Mouse (Mus musculus): ENCODE measurements around the gene 4930523C07Rik. TPM values are rescaled to one million over a fixed set of nuclear protein-coding genes. Genes with fewer than 3 reads are reported as not detected.
A peak's percentile ranks its signal among the peaks of the same experiment; 100 is the strongest.

The 4930523C07Rik gene
- 2.8 and 2.9 TPM in 2 replicates for polyA plus RNA-seq (2014; fragmentation: Nextera tagmentation; extraction: Ambion mirVana)

DNA sequence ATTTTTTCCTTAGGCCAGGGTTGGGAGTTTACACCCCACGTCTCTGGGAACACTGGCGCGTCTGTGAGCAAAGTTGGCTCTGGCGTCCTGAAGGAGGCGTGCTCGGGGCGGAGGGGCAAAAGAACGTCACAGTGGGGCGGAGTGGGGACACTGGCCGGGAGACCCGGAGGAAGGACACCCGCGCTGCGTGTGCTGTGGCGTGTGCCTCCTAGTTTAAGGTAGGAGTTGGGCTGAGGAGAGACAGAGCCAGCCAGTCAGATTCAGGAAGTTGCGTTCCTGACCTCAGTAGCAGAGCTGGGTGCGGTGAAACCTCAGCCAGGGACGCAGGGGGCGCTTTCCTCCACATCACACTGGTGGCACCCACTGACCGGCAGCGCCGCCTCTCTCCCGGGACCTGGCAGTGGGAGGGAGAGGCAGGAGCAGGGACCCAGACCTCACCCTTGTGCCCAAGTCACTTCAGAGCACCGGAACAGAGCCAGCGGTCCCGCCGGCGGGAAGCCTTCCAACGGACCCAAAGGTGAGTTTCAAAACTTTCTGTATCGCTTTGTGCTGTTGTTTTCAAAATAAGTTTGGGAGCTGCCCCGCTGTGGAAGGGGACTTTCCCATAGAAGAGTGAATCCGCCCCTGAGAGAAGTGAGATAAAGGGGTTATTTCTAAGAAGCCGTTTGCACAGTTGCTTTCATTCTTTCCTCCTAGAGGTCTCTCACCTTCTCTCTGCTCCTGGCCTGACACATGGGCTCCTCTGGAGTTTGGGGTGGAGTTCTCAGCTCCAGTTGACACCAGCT, at the start of gene 4930523C07Rik:
TSS of gene 4930523C07Rik (plus strand) at position 146 of the 785 bp plus-strand sequence.
- no peaks in the 10 kb centered on the region for H3K27me3 ChIP-seq (ENCODE audit: control insufficient read depth, insufficient read depth, low read length)
- 6% methylated on average over 33 of the region's 33 CpGs for WGBS
- no peaks in the 10 kb centered on the region for H3K9me3 ChIP-seq (ENCODE audit: control insufficient read depth, low read length)
- H3K4me2 ChIP-seq (replicated peaks): peak within 1 kb of the TSS; percentile 46
- no peak for DNase-seq (ENCODE audit: low spot score)
- ATAC-seq (ENCODE audit: low FRiP score): no peak
- H3K4me1 ChIP-seq (replicated peaks; ENCODE audit: control insufficient read depth, insufficient read depth, low read length): no peaks in the 10 kb centered on the region
- H3K36me3 ChIP-seq (replicated peaks; ENCODE audit: control insufficient read depth, insufficient read depth): no peaks in the 10 kb centered on the region
- 0 out of 2 replicates have a peak within 1 kb of the TSS, but pooled peaks have one; percentile 14 for H3K9ac ChIP-seq
- peak within 1 kb of the TSS; percentile 23 for H3K4me3 ChIP-seq (replicated peaks; ENCODE audit: low read length)
- no peak within 1 kb of the TSS for H3K27ac ChIP-seq

DNA sequence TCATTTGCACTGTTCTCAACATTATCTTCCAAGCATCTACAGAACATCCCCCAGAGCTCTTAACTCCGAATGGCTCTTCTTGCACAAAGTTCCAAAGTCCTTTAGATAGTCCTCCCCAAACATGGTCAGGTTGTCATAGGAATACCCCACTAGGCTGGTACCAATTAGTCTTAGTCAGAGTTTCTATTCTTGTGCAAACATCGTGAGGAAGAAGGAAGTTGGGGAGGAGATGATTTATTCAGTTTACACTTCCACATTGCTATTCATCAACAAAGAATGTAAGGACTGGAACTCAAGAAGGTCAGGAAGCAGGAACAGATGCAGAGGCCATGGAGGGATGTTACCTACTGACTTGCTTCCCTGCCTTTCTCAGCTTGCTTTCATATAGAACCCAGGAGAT, 46.9 kb upstream of the 4930523C07Rik start:
- 59% methylated on average over 2 of the region's 2 CpGs for WGBS
- H3K4me2 ChIP-seq (replicated peaks): no peak overlapping the region
- no peaks in the 10 kb centered on the region for H3K9me3 ChIP-seq (ENCODE audit: control insufficient read depth, low read length)
- DNase-seq (ENCODE audit: low spot score) (no peak), ATAC-seq (ENCODE audit: low FRiP score) (no peak)
- H3K27me3 ChIP-seq (ENCODE audit: control insufficient read depth, insufficient read depth, low read length): no peaks in the 10 kb centered on the region
- no peak overlapping the region for H3K4me3 ChIP-seq (replicated peaks; ENCODE audit: low read length)
- H3K9ac ChIP-seq: no peak overlapping the region
- H3K27ac ChIP-seq: no peak overlapping the region
- no peaks in the 10 kb centered on the region for H3K36me3 ChIP-seq (replicated peaks; ENCODE audit: control insufficient read depth, insufficient read depth)
- H3K4me1 ChIP-seq (replicated peaks; ENCODE audit: control insufficient read depth, insufficient read depth, low read length): no peaks in the 10 kb centered on the region

DNA sequence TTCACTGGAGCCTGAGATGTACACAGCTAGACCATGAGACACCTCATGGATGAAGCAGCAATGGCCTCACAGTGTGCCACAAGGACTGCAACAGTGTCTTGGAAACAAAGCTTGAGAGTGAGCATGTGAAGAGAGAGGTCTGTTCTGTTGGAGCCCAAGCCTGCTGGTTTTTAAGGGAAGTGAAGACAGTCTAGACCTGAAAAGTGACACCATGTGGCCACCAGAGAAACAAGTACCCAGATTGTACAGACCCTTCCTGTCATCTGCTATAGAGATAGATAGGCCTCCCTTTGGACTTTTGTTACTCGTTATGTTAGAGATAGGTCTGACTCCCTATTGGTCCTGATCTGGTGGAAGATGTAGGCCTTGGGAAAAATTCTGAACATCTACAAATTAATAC, 45.8 kb upstream of the 4930523C07Rik start:
- 78% methylated on average over 1 of the region's 1 CpGs for WGBS
- Histone ChIP-seq H3K27me3 (ENCODE audit: control insufficient read depth, insufficient read depth, low read length) (no peaks in the 10 kb centered on the region), H3K9me3 (ENCODE audit: control insufficient read depth, low read length) (no peaks in the 10 kb centered on the region), H3K9ac (no peak overlapping the region), H3K27ac (no peak overlapping the region), H3K4me2 (replicated peaks) (no peak overlapping the region), H3K4me3 (replicated peaks; ENCODE audit: low read length) (no peak overlapping the region), H3K36me3 (replicated peaks; ENCODE audit: control insufficient read depth, insufficient read depth) (no peaks in the 10 kb centered on the region), H3K4me1 (replicated peaks; ENCODE audit: control insufficient read depth, insufficient read depth, low read length) (no peaks in the 10 kb centered on the region)
- DNase-seq (ENCODE audit: low spot score) (no peak), ATAC-seq (ENCODE audit: low FRiP score) (no peak)

DNA sequence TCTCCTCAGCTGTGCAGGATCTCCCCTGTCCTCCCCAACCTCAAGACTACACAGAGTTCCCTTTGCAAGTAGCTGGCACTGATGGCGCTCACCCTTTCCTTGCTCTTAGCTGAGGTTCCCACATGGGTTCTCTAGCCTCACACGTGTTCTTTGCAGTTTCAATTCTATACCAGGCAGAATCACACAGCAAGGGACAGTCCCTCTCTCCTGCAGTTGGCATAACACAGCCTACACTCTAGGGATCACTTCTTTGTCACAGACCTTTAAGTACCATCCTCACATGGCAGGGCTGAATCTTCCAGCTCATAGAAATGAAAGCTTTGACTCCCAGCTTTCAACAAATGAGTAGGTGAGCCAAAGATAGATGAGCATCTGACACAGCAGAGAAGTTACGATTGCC, 45.0 kb upstream of the 4930523C07Rik start:
- no peaks in the 10 kb centered on the region for H3K36me3 ChIP-seq (replicated peaks; ENCODE audit: control insufficient read depth, insufficient read depth)
- H3K27me3 ChIP-seq (ENCODE audit: control insufficient read depth, insufficient read depth, low read length): no peaks in the 10 kb centered on the region
- H3K4me3 ChIP-seq (replicated peaks; ENCODE audit: low read length): no peak overlapping the region
- no peak overlapping the region for H3K4me2 ChIP-seq (replicated peaks)
- no peak overlapping the region for H3K9ac ChIP-seq
- H3K9me3 ChIP-seq (ENCODE audit: control insufficient read depth, low read length): no peaks in the 10 kb centered on the region
- WGBS: 87% methylated on average over 3 of the region's 3 CpGs
- no peak for ATAC-seq (ENCODE audit: low FRiP score)
- no peak overlapping the region for H3K27ac ChIP-seq
- H3K4me1 ChIP-seq (replicated peaks; ENCODE audit: control insufficient read depth, insufficient read depth, low read length): no peaks in the 10 kb centered on the region
- no peak for DNase-seq (ENCODE audit: low spot score)

DNA sequence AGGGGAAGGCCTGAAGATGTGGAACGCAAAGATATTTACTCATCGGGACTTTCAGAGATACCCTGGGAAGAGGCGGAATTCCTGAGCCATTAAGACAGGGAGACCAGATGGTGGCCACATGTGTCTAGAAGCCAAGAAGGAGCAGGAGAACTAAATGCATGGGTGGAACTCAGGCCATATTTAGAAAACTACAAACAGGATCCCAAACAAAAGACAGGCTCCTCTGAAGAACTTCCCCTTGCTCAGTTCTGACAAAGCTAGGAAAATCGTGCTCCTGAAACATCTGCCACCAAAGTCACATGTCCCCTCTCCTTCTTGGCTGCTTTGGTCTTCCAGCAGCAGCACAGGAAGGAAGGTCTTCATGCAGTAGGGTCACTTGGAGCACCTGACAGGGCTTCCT, 38.9 kb upstream of the 4930523C07Rik start:
- no peak overlapping the region for H3K4me2 ChIP-seq (replicated peaks)
- WGBS: 89% methylated on average over 4 of the region's 4 CpGs
- H3K27ac ChIP-seq: no peak overlapping the region
- no peaks in the 10 kb centered on the region for H3K9me3 ChIP-seq (ENCODE audit: control insufficient read depth, low read length)
- DNase-seq (ENCODE audit: low spot score) (no peak), ATAC-seq (ENCODE audit: low FRiP score) (no peak)
- H3K27me3 ChIP-seq (ENCODE audit: control insufficient read depth, insufficient read depth, low read length): no peaks in the 10 kb centered on the region
- H3K9ac ChIP-seq: no peak overlapping the region
- H3K4me1 ChIP-seq (replicated peaks; ENCODE audit: control insufficient read depth, insufficient read depth, low read length): no peaks in the 10 kb centered on the region
- no peak overlapping the region for H3K4me3 ChIP-seq (replicated peaks; ENCODE audit: low read length)
- H3K36me3 ChIP-seq (replicated peaks; ENCODE audit: control insufficient read depth, insufficient read depth): no peaks in the 10 kb centered on the region

GRCm38 (mm10) chr1:160006919-160007588, 37.1 kb upstream of the 4930523C07Rik start:
- Histone ChIP-seq H3K4me2 (replicated peaks) (no peak overlapping the region), H3K9me3 (ENCODE audit: control insufficient read depth, low read length) (no peaks in the 10 kb centered on the region), H3K27ac (no peak overlapping the region), H3K4me3 (replicated peaks; ENCODE audit: low read length) (no peak overlapping the region), H3K27me3 (ENCODE audit: control insufficient read depth, insufficient read depth, low read length) (no peaks in the 10 kb centered on the region), H3K9ac (no peak overlapping the region), H3K36me3 (replicated peaks; ENCODE audit: control insufficient read depth, insufficient read depth) (no peaks in the 10 kb centered on the region), H3K4me1 (replicated peaks; ENCODE audit: control insufficient read depth, insufficient read depth, low read length) (no peaks in the 10 kb centered on the region)
- ATAC-seq (ENCODE audit: low FRiP score) (no peak), DNase-seq (ENCODE audit: low spot score) (no peak)
- 89% methylated on average over 8 of the region's 8 CpGs for WGBS

DNA sequence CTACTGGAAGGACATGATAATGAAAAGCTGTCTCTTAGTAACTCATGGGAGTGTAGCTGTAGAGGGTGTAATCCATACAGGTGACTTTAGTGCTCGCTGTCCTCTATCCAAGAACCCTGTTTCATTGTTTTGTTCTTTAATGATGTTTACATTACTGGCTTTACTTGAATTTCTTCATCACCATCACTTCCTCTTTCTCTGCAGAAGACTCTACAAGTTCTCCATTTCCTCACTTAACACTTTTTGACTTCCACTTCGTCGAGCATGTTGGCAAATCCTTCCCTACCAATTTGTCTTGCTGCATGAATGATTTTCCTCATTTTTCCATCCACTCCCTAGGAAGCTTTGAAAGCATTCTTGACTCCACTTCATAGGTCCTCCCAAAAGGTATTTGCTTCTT, 31.1 kb upstream of the 4930523C07Rik start:
- Histone ChIP-seq H3K4me1 (replicated peaks; ENCODE audit: control insufficient read depth, insufficient read depth, low read length) (no peaks in the 10 kb centered on the region), H3K27ac (no peak overlapping the region), H3K4me3 (replicated peaks; ENCODE audit: low read length) (no peak overlapping the region), H3K27me3 (ENCODE audit: control insufficient read depth, insufficient read depth, low read length) (no peaks in the 10 kb centered on the region), H3K9me3 (ENCODE audit: control insufficient read depth, low read length) (no peaks in the 10 kb centered on the region), H3K4me2 (replicated peaks) (no peak overlapping the region), H3K9ac (no peak overlapping the region), H3K36me3 (replicated peaks; ENCODE audit: control insufficient read depth, insufficient read depth) (no peaks in the 10 kb centered on the region)
- DNase-seq (ENCODE audit: low spot score) (no peak), ATAC-seq (ENCODE audit: low FRiP score) (no peak)
- 86% methylated on average over 3 of the region's 3 CpGs for WGBS

GRCm38 (mm10) chr1:160024339-160024980, 19.7 kb upstream of the 4930523C07Rik start:
- H3K9me3 ChIP-seq (ENCODE audit: control insufficient read depth, low read length): peaks cover 3% of the 10 kb centered on the region; the same call in 1 of the 2 replicates
- H3K4me1 ChIP-seq (replicated peaks; ENCODE audit: control insufficient read depth, insufficient read depth, low read length): no peaks in the 10 kb centered on the region
- H3K27ac ChIP-seq: no peak overlapping the region
- no peak for DNase-seq (ENCODE audit: low spot score)
- ATAC-seq (ENCODE audit: low FRiP score): no peak
- 91% methylated on average over 10 of the region's 10 CpGs for WGBS
- H3K9ac ChIP-seq: no peak overlapping the region
- H3K4me3 ChIP-seq (replicated peaks; ENCODE audit: low read length): no peak overlapping the region
- no peaks in the 10 kb centered on the region for H3K36me3 ChIP-seq (replicated peaks; ENCODE audit: control insufficient read depth, insufficient read depth)
- H3K27me3 ChIP-seq (ENCODE audit: control insufficient read depth, insufficient read depth, low read length): no peaks in the 10 kb centered on the region
- H3K4me2 ChIP-seq (replicated peaks): no peak overlapping the region

GRCm38 (mm10) chr1:160025146-160025894, 18.9 kb upstream of the 4930523C07Rik start:
- DNase-seq (ENCODE audit: low spot score) (no peak), ATAC-seq (ENCODE audit: low FRiP score) (no peak)
- Histone ChIP-seq H3K9me3 (ENCODE audit: control insufficient read depth, low read length) (peaks cover 3% of the 10 kb centered on the region; the same call in 1 of the 2 replicates), H3K27me3 (ENCODE audit: control insufficient read depth, insufficient read depth, low read length) (no peaks in the 10 kb centered on the region), H3K4me2 (replicated peaks) (no peak overlapping the region), H3K4me1 (replicated peaks; ENCODE audit: control insufficient read depth, insufficient read depth, low read length) (no peaks in the 10 kb centered on the region), H3K27ac (no peak overlapping the region), H3K9ac (no peak overlapping the region), H3K4me3 (replicated peaks; ENCODE audit: low read length) (no peak overlapping the region), H3K36me3 (replicated peaks; ENCODE audit: control insufficient read depth, insufficient read depth) (no peaks in the 10 kb centered on the region)
- 81% methylated on average over 11 of the region's 11 CpGs for WGBS
